Mouse (Mus musculus) liver, embryonic 15.5 days (tissue): ENCODE data around the gene Prnp. TPM values are rescaled to one million over a fixed set of nuclear protein-coding genes. Genes with fewer than 3 reads are reported as not detected.

Experiments
- ATAC-seq: fragments of 200-750 bp; cut with Nextera tagmentation; 2 replicates; pipeline ENCODE4 v1.8.0; 2017; ENCODE audit warnings: moderate number of reproducible peaks, mild to moderate bottlenecking, moderate library complexity; ENCODE audit not compliant: insufficient read depth
- H3K27ac ChIP-seq: fragments of 300-500 bp; sonication (generic); replicated peaks from 2 replicates; pipeline ENCODE4 v1.5.1; 2015; ENCODE audit warnings: mild to moderate bottlenecking, inconsistent platforms
- H3K27me3 ChIP-seq: fragments of 300-500 bp; sonication (generic); 2 replicates; pipeline ENCODE4 v1.6.1; 2015; ENCODE audit warnings: mild to moderate bottlenecking, inconsistent platforms
- H3K36me3 ChIP-seq: fragments of 300-500 bp; sonication (generic); replicated peaks from 2 replicates; pipeline ENCODE4 v1.6.1; 2015; ENCODE audit warnings: moderate library complexity, mild to moderate bottlenecking, inconsistent platforms
- H3K4me1 ChIP-seq: fragments of 300-500 bp; sonication (generic); replicated peaks from 2 replicates; pipeline ENCODE4 v1.6.1; 2015; ENCODE audit warnings: inconsistent platforms
- H3K4me2 ChIP-seq: fragments of 300-500 bp; sonication (generic); 2 replicates; pipeline ENCODE4 v1.6.1; 2015; ENCODE audit warnings: moderate library complexity, mild to moderate bottlenecking, inconsistent platforms
- H3K4me3 ChIP-seq: fragments of 300-500 bp; sonication (generic); replicated peaks from 2 replicates; pipeline ENCODE4 v1.5.1; 2015; ENCODE audit warnings: mild to moderate bottlenecking, inconsistent platforms
- H3K9ac ChIP-seq: fragments of 300-500 bp; sonication (generic); 2 replicates; pipeline ENCODE4 v1.6.1; 2015; ENCODE audit warnings: moderate library complexity, mild to moderate bottlenecking, inconsistent platforms
- H3K9me3 ChIP-seq: fragments of 300-500 bp; sonication (generic); replicated peaks from 2 replicates; pipeline ENCODE4 v1.6.1; 2016; ENCODE audit warnings: inconsistent platforms
- WGBS: fragments of 180-500 bp; shearing (Covaris S2); methylation state at CpG from one replicate; pipeline ENCODE4 v1.1.7; 2015; ENCODE audit warnings: mixed read lengths; ENCODE audit not compliant: insufficient replicate concordance; 5-methylcytosine and 5-hydroxymethylcytosine counted together
- polyA plus RNA-seq: library from polyadenylated mRNA; unstranded; fragments of >200 nt; fragmentation: Nextera tagmentation; extraction: Ambion mirVana; gene quantifications from 2 replicates; pipeline ENCODE4 v1.2.1, GENCODE M21; 2015

Prnp gene
- polyA plus RNA-seq, 1 experiment from 2014 or later: 32.1 TPM

DNA sequence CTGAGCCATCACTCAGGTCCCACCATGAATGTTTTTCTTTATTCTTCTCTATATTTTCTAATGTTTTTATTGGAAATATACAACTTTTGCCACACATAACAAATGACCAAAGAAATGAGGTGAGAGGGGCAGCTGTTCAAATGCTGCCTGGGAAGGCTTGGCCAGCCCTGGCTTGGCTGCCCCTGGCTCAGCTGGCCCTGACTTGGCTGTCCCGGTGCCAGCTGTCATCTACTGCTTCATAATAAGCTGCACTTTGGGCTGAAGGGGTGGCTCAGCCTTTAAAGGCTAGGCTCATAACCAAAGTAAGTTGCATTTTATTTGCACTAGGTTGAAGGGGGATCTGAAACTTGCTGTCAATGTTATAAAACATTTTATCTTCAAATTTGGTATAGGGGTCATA, 2.9 kb upstream of the Prnp start:
- Histone ChIP-seq H3K9me3 (no peaks in the 10 kb centered on the region), H3K4me3 (no peak overlapping the region), H3K4me1 (peaks cover 77% of the 10 kb centered on the region), H3K27me3 (no peaks in the 10 kb centered on the region), H3K9ac (no peak overlapping the region), H3K27ac (no peak overlapping the region), H3K4me2 (no peak overlapping the region), H3K36me3 (no peaks in the 10 kb centered on the region)
- WGBS: 58% methylated on average over 1 of the region's 1 CpGs
- ATAC-seq: no peak

DNA sequence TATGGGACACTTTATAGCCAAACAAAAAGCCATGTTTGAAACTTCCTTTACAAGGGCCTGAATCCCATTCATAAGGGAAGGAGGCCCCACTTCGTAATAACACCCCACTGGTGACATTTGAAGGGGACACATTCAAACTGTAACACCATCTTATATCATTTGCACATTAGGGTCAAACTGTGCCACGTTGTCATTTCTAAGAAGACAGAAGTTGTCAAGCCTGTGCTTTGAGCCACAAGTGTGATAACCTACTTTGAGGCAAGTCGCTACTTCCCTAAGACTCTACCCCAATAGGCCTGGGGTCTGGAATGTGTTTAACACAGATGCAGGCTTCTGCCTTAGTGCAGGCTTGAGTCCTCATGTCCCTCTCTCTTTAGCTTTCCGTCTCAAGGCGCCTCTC, 2.4 kb upstream of the Prnp start:
- Histone ChIP-seq H3K9me3 (no peaks in the 10 kb centered on the region), H3K36me3 (no peaks in the 10 kb centered on the region), H3K9ac (no peak overlapping the region), H3K4me1 (peaks cover 80% of the 10 kb centered on the region), H3K4me3 (no peak overlapping the region), H3K4me2 (no peak overlapping the region), H3K27ac (no peak overlapping the region), H3K27me3 (no peaks in the 10 kb centered on the region)
- ATAC-seq: no peak
- 63% methylated on average over 5 of the region's 5 CpGs for WGBS

DNA sequence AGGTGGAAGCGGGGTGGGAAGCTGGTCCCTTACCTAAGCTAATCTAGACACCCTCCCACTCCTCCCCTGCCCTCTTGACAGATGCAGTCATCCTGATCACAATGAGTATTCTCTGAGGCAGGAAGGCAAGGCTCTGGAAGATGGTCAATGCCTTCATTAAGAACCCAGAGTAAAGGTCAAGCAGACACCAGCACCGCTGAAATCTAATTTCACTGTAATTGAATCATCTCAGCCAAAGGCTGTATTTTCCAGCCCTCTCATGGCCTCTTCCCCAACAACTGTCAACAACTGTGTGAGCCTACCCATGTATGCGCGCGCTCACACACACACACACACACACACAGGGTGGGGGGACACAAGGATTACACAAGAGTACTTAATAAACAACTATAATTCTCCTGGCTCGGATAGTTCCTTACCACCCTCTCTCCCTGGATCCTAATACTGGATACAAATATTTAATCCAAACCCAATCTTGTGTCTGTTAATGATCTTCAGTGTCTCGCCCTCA, 1.3 kb upstream of the Prnp start:
- H3K4me3 ChIP-seq: no peak overlapping the region
- H3K9me3 ChIP-seq: no peaks in the 10 kb centered on the region
- 81% methylated on average over 7 of the region's 7 CpGs for WGBS
- no peak overlapping the region for H3K9ac ChIP-seq
- ATAC-seq: no peak
- peaks cover 4% of the 10 kb centered on the region; the same call in 1 of the 2 replicates for H3K36me3 ChIP-seq
- H3K27me3 ChIP-seq: no peaks in the 10 kb centered on the region
- H3K4me1 ChIP-seq: peaks cover 79% of the 10 kb centered on the region
- H3K4me2 ChIP-seq: 0 out of 2 replicates have a peak overlapping the region, but pooled peaks have one; percentile 79
- H3K27ac ChIP-seq: peak overlapping the region; percentile 74

GRCm38 (mm10) chr2:131908906-131909305, 822 bp upstream of the Prnp start:
- Histone ChIP-seq H3K4me3 (peak overlapping the region; percentile 72; the same call in 1 of the 2 replicates), H3K36me3 (peaks cover 5% of the 10 kb centered on the region; the same call in 1 of the 2 replicates), H3K4me1 (peaks cover 75% of the 10 kb centered on the region), H3K9ac (0 out of 2 replicates have a peak overlapping the region, but pooled peaks have one; percentile 43), H3K9me3 (no peaks in the 10 kb centered on the region), H3K4me2 (peak overlapping the region; percentile 79), H3K27ac (peak overlapping the region; percentile 74), H3K27me3 (no peaks in the 10 kb centered on the region)
- ATAC-seq: no peak
- 88% methylated on average over 1 of the region's 1 CpGs for WGBS

DNA sequence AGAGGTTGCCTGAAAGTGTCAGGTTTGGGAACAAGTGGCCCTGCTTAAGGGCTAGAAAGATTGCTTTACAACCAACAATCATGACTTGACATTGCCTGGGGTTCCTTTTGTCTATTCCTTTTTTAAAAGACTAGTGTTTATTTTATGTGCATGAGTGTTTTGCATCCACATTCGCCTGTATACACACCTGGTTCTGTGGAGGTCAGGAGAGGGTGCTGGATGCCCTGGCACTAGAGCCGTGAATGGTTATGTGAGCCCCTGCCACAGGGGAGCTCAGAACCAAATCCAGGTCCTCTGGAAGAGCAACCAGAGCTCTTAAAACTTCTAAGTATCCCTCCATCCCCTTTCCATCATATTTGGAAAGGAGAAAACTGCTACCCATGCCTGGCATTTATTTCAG, 1.1 kb downstream of the Prnp start:
- Histone ChIP-seq H3K4me1 (peaks cover 55% of the 10 kb centered on the region), H3K27ac (0 out of 2 replicates have a peak overlapping the region, but pooled peaks have one; percentile 10), H3K9ac (peak overlapping the region; percentile 88), H3K27me3 (no peaks in the 10 kb centered on the region), H3K9me3 (no peaks in the 10 kb centered on the region), H3K4me2 (peak overlapping the region; percentile 79), H3K36me3 (peaks cover 9% of the 10 kb centered on the region; the same call in 1 of the 2 replicates), H3K4me3 (peak overlapping the region; percentile 72)
- 57% methylated on average over 2 of the region's 2 CpGs for WGBS
- ATAC-seq: no peak

DNA sequence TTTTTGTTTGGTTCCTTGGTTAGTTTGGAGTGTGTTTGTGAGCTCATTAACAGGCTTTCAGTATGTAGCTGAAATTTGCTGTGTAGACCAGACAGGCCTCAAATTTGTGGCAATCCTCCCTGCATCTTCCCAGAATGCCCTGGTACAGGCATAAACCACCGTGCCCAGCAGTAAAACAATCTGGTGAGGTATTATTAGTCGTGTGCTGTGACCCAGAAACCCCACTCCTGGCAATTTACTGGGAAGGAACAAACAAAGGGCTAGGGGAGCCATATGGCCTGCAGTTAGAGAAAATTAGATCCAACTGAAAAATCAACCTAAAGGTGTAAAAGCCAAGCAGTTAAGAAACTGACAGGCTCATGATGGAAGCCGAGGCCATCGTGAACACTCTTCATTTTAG, 1.6 kb downstream of the Prnp start:
- peak overlapping the region; percentile 88; the same call in 1 of the 2 replicates for H3K9ac ChIP-seq
- no peak overlapping the region for H3K27ac ChIP-seq
- peaks cover 53% of the 10 kb centered on the region for H3K4me1 ChIP-seq
- 58% methylated on average over 4 of the region's 4 CpGs for WGBS
- peak overlapping the region; percentile 79 for H3K4me2 ChIP-seq
- H3K4me3 ChIP-seq: peak overlapping the region; percentile 72
- peaks cover 14% of the 10 kb centered on the region; the same call in 1 of the 2 replicates for H3K36me3 ChIP-seq
- no peak for ATAC-seq
- H3K27me3 ChIP-seq: no peaks in the 10 kb centered on the region
- H3K9me3 ChIP-seq: no peaks in the 10 kb centered on the region

DNA sequence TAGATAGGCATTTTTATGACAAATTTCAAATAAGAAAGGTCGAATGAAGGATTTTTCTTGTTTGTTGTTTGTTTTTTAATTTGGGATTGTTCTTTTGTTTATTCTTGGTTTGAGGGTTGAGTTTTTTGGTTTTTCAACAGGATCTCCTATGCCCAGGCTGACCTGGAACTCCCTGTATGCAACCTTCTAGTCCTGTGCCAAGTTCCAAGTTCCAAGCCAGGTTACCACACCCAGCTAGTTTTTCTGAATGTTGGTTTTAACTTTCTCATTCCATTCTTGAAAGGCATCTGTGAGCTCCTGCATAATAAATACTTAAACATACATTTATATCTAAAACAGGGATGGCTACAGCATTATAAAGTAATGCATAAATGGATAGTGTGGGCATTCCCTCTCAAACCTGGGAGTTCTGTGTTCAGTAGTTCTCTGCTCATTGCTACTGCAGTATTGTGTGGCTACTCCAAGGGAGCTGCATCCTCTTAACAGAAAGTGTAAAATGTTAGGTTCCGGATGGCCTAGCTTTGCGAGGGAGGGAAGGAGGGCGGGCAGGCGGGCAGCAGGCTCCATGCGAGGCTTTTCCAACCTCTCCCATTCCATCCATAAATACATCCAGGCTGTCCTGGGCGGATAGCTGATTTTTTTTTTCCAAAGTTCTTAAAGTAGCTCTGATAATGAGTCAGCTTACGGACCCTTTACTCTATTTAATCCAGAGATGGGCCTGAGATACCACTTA, 3.0 kb downstream of the Prnp start:
- no peak for ATAC-seq
- WGBS: 75% methylated on average over 8 of the region's 8 CpGs
- H3K4me1 ChIP-seq: peaks cover 42% of the 10 kb centered on the region
- H3K27ac ChIP-seq: no peak overlapping the region
- H3K9me3 ChIP-seq: no peaks in the 10 kb centered on the region
- H3K4me3 ChIP-seq: no peak overlapping the region
- no peak overlapping the region; the same call in 1 of the 2 replicates for H3K4me2 ChIP-seq
- H3K9ac ChIP-seq: peak overlapping the region; percentile 10; the same call in 1 of the 2 replicates
- H3K36me3 ChIP-seq: peaks cover 24% of the 10 kb centered on the region
- no peaks in the 10 kb centered on the region for H3K27me3 ChIP-seq

DNA sequence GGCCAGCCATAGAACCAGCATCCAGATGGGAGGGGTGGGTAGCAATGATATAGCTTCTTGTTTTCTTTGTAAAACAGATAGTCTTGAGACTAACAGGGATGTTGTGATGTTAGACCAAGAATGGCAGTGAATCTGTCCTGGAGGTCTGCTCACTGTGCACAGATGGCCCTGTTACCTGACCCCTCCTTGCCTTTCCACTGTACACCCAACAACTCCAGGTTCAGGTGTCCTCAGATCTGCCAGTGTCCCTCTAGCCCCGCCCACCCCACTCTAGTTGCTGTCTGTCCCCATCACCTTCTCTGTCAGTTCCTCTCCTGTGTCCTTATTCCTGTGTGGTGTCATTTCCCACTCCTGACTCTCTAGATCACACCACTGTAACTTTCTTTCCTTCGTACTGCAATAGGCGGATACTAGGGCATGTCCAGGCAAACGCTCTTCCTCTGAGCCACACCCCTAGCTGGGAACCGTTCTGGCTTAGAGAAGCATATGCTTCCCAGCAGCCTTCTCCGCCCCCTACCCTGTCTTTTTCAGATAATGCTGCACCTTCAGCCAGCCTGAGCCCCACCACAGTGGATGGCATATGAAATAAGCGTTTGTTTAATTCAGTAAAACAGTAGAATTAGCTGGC, 22.7 kb downstream of the Prnp start:
- Histone ChIP-seq H3K27ac (no peak overlapping the region), H3K4me2 (no peak overlapping the region), H3K9me3 (no peaks in the 10 kb centered on the region), H3K4me1 (peaks cover 26% of the 10 kb centered on the region), H3K9ac (no peak overlapping the region), H3K36me3 (peaks cover 11% of the 10 kb centered on the region), H3K27me3 (no peaks in the 10 kb centered on the region), H3K4me3 (no peak overlapping the region)
- 38% methylated on average over 7 of the region's 7 CpGs for WGBS
- no peak for ATAC-seq

DNA sequence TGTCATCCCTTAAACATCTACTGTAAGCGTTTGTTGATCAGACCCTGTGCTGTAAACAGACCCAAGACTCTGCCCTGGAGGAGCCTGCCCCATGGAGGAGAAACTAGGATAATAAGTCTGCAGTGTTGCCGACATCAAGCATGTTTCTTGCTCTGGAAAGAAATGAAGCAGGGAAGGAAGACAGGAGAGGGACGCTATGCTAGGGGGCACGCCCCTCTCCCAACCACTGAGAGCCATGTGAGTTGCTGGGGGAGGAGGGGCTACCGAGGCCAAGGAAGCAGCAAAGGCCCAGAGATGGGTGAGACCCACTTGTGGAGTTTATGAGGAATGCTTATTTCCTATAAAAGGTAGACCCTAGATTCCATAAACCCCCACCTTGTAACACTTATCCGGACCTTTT, 23.3 kb downstream of the Prnp start:
- Histone ChIP-seq H3K9me3 (no peaks in the 10 kb centered on the region), H3K27ac (no peak overlapping the region), H3K4me3 (no peak overlapping the region), H3K9ac (no peak overlapping the region), H3K36me3 (peaks cover 11% of the 10 kb centered on the region), H3K4me2 (no peak overlapping the region), H3K4me1 (peaks cover 26% of the 10 kb centered on the region), H3K27me3 (no peaks in the 10 kb centered on the region)
- no peak for ATAC-seq
- 40% methylated on average over 6 of the region's 6 CpGs for WGBS

DNA sequence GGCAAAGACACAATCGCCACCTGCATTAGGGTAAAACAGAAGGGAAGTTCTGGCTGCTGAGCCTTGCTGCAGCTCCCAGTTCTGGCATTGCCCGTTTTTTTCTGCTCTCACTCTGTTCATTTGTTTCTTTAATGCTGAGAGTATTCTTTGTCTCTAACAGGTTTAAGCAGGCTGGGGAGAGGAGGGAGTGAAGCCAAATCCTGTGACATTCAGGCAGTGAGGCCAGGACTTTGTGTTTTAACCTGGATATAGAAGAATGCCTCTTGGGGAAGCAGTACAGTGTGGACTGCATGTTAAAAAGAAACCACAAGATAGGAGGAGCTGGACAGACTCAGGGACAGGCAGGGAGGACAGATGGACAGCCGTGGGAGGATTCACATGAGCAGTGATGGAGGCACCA, 23.9 kb downstream of the Prnp start:
- peaks cover 11% of the 10 kb centered on the region for H3K36me3 ChIP-seq
- H3K27me3 ChIP-seq: no peaks in the 10 kb centered on the region
- H3K4me2 ChIP-seq: no peak overlapping the region
- WGBS: 54% methylated on average over 3 of the region's 3 CpGs
- H3K27ac ChIP-seq: no peak overlapping the region
- H3K4me3 ChIP-seq: no peak overlapping the region
- peaks cover 26% of the 10 kb centered on the region for H3K4me1 ChIP-seq
- H3K9ac ChIP-seq: no peak overlapping the region
- no peaks in the 10 kb centered on the region for H3K9me3 ChIP-seq
- no peak for ATAC-seq

DNA sequence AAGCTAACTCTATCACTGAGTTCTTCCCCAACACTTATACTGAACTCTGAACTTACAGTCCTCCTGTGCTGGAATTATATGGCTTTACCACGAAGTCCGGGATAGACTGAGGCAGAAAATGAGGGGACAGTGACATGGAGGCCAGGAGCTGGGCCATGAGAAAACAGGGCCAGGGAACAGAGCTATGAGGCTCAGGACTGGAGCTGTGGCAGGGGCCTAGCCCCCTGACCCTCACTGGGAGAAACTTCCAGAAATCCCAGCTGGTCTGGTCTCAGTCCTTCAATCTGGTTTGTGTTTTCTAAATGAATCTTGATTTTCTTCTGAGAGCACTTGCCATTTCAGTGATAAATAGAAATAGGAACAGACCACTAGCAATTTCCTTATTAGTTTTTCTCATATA, 24.5 kb downstream of the Prnp start:
- ATAC-seq: no peak
- H3K9me3 ChIP-seq: no peaks in the 10 kb centered on the region
- no peak overlapping the region for H3K4me2 ChIP-seq
- H3K9ac ChIP-seq: no peak overlapping the region
- WGBS: 84% methylated on average over 2 of the region's 2 CpGs
- H3K4me3 ChIP-seq: no peak overlapping the region
- H3K36me3 ChIP-seq: peaks cover 11% of the 10 kb centered on the region
- peaks cover 28% of the 10 kb centered on the region for H3K4me1 ChIP-seq
- H3K27me3 ChIP-seq: no peaks in the 10 kb centered on the region
- H3K27ac ChIP-seq: no peak overlapping the region
